Mouse (Mus musculus): ENCODE measurements around the gene Rnf145.
A peak's percentile ranks its signal among the peaks of the same experiment; 100 is the strongest.

Rnf145 gene

DNA sequence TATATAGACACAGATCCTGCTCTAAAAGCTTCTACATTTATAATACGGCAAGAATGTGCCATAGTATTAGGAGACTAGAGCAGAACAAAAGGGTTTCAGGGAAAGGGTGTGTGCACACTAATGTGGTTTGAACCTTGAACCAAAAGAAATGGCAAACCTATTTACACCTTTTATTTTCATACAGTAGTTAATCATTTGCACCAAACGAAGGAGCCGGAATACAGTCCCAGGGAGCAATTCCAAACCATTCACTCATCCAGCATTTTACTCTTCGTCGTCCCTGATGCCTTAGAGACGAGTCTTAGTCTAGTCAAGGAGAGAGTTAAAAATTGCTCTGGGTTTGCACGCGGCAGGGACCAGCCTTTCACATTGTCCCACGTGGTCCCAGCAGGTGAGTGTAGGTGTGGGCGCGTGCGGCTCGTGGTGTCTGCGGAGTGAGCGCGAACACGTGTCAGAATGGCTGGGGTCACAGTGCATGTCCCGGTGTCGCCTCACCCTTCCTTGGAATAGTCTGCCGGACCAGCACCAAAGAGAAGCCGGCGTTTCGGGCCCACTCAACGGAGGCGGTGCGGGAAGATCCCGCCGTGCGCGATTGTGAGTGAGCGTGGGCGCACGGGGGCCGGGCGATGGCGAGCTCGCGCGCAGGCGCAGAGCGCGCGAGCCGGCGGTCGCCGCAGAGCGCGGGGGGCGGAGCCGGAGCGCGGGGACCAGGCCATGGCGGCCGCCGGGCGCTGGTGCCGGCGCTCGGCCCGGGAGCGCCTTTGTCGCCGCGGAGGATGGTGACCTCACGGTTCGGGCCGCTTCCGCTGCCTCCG is at the start of gene Rnf145:
Gene Rnf145 (plus strand): TSS at position 684 of the 815 bp plus-strand sequence.
- peak; percentile 86 for DNase-seq (ENCODE audit: low read depth, low spot score)

DNA sequence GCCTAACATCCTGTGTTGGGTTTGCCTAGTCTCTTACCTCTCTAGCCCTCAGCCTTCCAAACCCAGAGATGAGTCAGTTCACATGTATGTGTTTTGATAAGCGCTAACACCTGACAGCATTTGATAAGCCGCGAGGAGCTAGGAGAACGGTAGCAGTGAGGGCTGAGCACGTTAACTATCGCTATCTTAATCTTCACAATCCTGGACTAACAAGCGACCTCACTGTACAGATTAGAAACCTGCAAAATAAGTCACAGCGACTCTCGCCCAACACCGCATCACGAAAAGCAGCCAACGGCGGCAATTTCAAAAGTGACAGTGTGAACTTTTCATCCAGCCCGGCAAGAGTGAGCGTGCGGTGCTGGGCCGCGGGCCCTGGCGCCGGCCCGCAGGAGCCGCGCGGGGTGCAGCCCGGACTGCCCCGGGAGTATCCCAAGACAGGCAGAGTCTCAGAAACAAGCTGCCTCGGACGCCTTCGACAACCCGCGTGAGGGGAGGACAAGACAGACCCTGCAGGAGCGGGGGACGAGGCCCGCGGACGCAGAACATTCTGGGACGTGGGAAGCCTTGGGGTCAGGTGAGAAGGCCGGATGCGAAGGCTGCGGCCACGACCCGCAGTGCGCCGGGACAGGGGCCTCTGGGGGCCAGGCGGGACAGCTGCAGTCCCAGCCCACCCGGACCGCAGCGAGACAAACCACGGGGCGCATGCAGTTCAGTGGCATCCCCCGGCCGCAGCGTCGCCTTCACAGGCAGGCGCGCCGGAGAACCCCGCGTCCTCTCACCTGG is 48.9 kb upstream of the Rnf145 start:
- DNase-seq (ENCODE audit: low read depth, low spot score) = peak; percentile 82

DNA sequence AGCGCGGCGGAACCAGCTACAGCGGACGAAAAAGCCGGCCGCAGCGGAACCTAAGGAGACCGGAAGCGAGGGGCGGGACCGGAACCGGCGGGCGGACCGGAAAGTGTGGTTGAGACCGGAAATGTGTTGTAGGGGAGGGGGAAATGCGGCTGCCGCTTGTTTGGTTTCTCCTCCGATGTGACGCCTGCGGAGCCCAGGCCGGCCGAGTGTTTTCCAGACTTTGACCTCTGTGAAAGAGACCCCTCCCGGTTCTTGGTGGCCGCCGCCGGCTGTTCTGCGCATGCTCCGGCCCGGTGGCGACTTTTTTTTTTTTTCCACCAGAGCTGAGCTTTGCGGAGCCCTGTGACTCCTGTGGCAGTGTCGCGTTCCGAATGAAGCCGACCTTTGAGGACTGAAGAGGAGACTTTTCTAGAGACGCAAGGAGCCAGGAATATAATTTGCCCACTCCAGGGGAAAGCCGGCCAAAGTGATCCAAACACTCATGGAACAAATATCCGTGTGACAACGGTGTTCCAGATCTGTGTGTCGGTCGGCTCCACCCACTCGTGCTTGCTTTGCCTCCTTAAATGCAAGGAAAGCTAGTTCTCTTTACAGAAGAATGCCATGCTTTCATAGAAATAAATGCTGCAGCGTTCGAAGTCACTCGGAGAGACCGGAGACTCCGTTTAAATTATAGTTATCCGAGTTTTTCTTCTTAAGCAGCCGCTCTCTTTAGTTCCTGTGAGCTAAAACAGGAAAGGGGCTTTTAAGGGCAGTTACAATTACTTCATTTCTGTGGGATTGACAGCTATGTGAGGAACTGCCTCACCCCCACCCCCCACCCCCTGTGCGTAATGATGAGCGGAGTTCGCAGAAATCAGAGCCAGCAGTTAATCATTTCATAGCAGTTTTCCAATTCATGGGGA is 48.1 kb upstream of the Rnf145 start, which contains the start of gene Ublcp1:
Gene Ublcp1 (minus strand): TSS at position 67 of the 905 bp plus-strand sequence.
- DNase-seq (ENCODE audit: low read depth, low spot score) = peak; percentile 91

DNA sequence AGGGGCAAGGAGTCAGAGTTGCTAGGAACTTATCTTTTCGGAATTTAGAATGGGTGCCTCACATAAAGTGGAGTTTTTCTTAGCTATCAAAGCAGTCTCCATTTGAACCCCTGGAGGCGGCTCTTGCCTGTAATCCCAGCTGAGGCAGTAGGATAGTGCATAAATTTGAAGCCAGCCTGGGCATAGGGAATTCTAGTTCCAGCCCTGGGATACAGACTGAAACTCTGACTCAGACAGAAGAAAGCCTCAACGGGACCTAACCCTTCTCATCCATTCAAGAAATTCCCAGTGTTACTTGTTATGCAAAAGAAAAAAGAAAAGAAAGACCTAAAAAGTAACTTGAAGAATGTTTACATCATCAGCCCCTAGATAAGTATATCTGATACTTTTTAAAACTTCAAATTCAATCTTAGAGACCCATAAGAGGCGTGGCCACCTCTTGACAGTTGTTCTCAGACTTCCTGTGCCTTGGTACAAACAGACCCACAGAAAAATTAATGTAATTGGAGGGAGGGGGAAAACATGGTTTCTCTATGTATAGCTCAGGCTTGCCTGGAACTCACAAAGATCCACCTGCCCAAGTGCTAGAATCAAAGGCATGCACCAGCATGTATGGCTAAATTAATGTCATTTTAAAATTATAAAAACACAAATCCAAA is 47.3 kb upstream of the Rnf145 start:
- DNase-seq (ENCODE audit: low read depth, low spot score) = peak; percentile 32

DNA sequence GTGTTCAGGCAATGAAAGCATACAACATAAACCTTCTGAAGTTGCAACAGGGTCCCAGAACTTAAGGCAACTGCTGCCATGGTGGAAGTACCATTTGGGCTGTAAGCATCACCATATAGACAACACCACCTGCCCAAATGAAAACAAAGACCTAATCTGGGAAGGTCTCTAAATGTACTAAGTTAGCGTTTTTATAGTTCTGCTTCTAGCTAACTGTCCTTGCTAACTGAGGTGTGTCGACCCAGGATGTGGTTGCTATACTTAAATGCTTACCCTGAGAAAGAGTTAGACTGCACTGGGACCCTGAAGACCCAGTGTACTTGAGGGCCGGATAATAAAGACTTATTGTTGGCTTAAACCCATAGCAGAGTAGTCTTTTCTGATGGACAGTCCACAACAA is 43.3 kb upstream of the Rnf145 start:
- no peak for DNase-seq (ENCODE audit: low read depth, low spot score)

- DNase-seq (ENCODE audit: low read depth, low spot score) = peak; percentile 43
Measured at GRCm38 (mm10) chr11:44476445-44476844, 42.3 kb upstream of the Rnf145 start.

DNA sequence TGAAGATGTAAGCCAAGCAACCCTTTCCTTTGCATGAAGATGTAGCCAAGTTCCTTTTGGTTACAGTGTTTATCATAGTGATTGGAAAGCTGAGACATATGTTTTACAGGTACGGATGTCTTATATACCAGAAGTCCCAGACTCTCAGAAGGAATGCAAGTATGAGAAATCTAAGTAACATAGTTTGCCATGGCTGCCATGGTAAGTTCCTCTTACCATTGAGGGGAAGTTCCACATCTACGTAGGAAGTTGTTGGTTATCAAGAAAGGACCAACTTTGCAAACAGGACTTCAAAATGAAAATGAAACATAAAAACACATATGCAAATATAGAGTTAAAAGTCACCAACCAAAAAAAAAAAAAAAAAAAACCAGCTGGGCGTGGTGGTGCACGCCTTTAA is 40.4 kb upstream of the Rnf145 start:
- DNase-seq (ENCODE audit: low read depth, low spot score) = no peak

- DNase-seq (ENCODE audit: low read depth, low spot score) = no peak
Measured at GRCm38 (mm10) chr11:44480246-44480645, 38.5 kb upstream of the Rnf145 start.

GRCm38 (mm10) chr11:44485089-44485736 is 33.6 kb upstream of the Rnf145 start:
- no peak for DNase-seq (ENCODE audit: low read depth, low spot score)

GRCm38 (mm10) chr11:44489117-44489516 is 29.6 kb upstream of the Rnf145 start:
- DNase-seq (ENCODE audit: low read depth, low spot score) = no peak

DNA sequence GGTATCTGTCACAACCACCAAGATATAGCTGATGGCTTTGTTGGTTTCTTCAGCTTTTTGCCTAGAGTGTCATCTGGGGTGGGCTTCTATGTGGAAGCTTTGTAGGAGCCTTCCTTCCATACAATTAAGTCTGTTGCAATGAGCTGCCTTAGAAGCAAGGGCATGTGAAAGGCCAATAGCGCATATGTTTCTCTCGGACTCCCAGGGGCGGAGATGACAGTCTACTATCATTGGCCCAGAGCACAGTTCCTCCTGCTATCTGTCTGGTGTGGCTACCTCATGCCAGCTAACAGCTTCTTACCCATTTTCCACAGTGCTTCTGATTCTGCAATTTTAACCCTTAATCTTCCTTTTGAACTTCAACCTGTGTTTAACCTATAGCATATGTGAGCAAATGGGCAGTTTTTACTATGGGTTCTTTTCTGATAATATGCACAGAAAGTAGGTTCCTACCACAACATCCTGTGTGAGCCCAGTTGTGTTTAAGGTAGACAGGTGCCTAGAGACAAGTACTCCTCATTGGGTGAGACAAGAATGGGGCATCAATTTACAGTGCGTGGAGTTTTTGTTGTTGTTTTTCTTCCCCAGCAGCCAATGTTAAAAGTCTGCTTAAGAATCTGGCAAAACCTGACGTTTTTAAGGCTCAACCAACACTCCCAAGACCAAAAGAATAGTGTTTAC is 24.0 kb upstream of the Rnf145 start:
- DNase-seq (ENCODE audit: low read depth, low spot score) = peak; percentile 42

DNA sequence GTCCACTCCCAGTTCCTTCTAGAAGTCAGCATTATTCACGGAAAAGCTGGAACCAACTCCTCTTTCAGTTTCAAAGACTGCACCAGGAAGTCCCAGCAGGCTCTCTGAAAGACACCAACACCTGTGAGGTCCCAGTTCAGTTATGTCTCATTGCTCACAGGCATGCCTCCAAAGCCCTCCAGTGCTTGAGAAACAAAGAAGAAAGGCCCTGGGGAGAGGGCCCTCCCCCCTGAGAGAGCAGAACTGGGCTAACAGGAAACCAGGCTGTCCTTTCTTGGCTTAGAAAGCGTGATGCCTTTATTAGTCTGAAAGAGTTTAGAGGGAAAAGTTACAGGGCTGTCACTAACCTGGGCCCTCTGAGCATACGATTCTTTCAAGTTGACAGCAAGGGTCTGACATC is 22.5 kb upstream of the Rnf145 start:
- DNase-seq (ENCODE audit: low read depth, low spot score) = peak; percentile 54

GRCm38 (mm10) chr11:44498412-44499272 is 20.1 kb upstream of the Rnf145 start:
- no peak for DNase-seq (ENCODE audit: low read depth, low spot score)

DNA sequence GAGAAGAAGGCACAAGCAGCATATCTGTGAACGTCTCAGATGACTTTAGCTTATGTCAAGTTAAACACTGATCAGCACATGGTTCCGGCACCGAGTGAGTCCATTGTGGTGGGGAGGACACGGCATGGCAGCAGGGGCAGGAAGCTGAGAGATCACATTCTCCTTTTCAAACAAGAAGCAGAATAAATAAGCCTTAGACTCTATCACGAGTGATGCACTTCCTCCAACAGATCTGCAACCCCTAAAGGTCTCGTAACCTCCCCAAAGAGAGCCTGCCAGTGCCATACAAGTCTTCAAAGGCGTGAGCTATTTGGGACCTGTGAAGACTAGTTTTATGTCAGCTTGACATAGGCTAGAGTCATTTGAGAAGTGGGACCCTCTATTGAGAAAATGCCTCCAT is 17.8 kb upstream of the Rnf145 start:
- DNase-seq (ENCODE audit: low read depth, low spot score) = peak; percentile 42

DNA sequence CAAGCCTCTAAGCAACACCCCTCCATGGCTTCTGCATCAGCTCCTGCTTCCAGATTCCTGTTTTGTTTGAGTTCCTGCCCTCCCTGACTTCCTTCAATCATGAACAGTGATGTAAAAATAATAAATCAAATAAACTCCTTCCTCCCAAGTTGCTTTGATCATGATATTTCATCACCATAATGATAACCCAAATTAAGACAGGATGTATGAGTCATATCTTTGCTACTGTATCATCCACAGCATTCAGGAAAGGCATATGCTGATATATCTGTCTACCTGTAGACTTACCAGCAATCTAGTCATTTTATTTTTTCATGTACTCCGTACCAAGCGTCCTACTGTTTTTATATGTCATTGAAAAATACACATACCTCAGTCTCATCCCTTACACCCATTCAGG is 17.3 kb upstream of the Rnf145 start:
- DNase-seq (ENCODE audit: low read depth, low spot score) = no peak

GRCm38 (mm10) chr11:44502931-44503330 is 15.8 kb upstream of the Rnf145 start:
- no peak for DNase-seq (ENCODE audit: low read depth, low spot score)

GRCm38 (mm10) chr11:44504146-44504545 is 14.6 kb upstream of the Rnf145 start:
- DNase-seq (ENCODE audit: low read depth, low spot score) = peak; percentile 25

DNA sequence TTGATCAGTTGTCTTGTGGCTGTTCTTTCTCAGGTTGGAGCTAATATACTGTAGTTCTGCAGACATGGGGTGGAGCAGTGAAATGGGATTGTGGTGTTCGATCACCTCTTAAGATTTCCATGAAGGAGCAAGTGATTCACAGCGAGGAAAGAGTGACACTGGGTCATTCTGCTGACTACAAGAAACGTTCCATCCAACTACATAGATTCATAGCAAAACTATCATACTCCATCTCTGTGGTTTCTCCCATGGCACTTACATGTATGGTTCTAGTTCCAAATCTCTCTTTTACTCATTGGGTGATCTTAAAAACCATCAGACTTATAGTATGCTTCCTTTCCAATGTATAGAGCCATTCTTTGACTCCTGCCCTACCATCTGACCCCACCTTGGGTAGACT is 14.0 kb upstream of the Rnf145 start:
- DNase-seq (ENCODE audit: low read depth, low spot score) = no peak

DNA sequence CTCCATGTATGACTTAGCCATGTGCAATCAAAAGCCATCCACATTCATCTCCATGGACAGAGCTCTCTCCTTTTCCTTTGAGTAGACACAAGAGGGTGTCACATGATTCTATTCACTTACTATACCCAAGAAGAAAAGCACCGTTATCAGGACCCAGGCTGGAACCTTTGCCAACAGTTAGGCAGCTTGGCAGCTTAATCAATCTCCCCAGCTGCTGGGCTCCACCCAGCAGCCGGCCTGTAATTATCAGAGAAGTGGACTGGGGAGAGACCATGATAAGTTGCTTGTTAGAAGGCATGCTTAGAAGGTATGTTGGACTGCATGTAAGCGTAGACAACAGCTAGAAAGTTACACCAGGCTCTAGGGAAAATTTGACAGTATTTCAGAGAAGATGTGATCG is 9.9 kb upstream of the Rnf145 start:
- DNase-seq (ENCODE audit: low read depth, low spot score) = no peak

Measured in CD4-positive helper T cell, adult 2 months (primary cell).